Mouse (Mus musculus) thymus, adult 2 months (tissue): ENCODE data around the gene Lin37. TPM values are rescaled to one million over a fixed set of nuclear protein-coding genes. Genes with fewer than 3 reads are reported as not detected.

ENCODE experiments used
- DNase-seq: peaks from one replicate; pipeline ENCODE4 v3.0.0; 2021
- H3K27ac ChIP-seq: fragments of 200-500 bp; 2 replicates; pipeline ENCODE4 v1.5.1; 2012; ENCODE audit warnings: low read length, control low read depth; ENCODE audit not compliant: control insufficient read depth, insufficient read depth
- H3K27me3 ChIP-seq: fragments of 200-500 bp; 2 replicates; pipeline ENCODE4 v1.6.1; 2012; ENCODE audit warnings: mild to moderate bottlenecking, low read length, moderate library complexity, mixed read lengths; ENCODE audit not compliant: control insufficient read depth, insufficient read depth
- H3K36me3 ChIP-seq: fragments of 200-500 bp; 2 replicates; pipeline ENCODE4 v1.6.1; 2012; ENCODE audit warnings: mild to moderate bottlenecking, low read length, moderate library complexity; ENCODE audit not compliant: control insufficient read depth, insufficient read depth
- H3K4me1 ChIP-seq: fragments of 200-500 bp; replicated peaks from 2 replicates; pipeline ENCODE4 v1.6.1; 2012; ENCODE audit warnings: low read length; ENCODE audit not compliant: control insufficient read depth, insufficient read depth
- H3K4me3 ChIP-seq: fragments of 200-500 bp; 2 replicates; pipeline ENCODE4 v1.5.1; 2012; ENCODE audit warnings: mild to moderate bottlenecking, low read length, control low read depth, moderate library complexity; ENCODE audit not compliant: control insufficient read depth, insufficient read depth
- CTCF ChIP-seq: fragments of 200-500 bp; IDR thresholded peaks from 2 replicates; pipeline ENCODE4 v1.5.1; 2012; ENCODE audit warnings: mild to moderate bottlenecking, control low read depth, low read length, moderate library complexity, borderline replicate concordance; ENCODE audit not compliant: control insufficient read depth, poor library complexity, insufficient read depth; ENCODE audit errors: extremely low read depth
- POLR2A ChIP-seq: fragments of 200-500 bp; IDR thresholded peaks from 2 replicates; pipeline ENCODE4 v1.6.1; 2012; ENCODE audit warnings: mild to moderate bottlenecking, low read length, control low read depth, moderate library complexity; ENCODE audit not compliant: control insufficient read depth, poor library complexity, insufficient read depth; ENCODE audit errors: extremely low read depth
- WGBS: fragments of 180-500 bp; shearing (Covaris S2); methylation state at CpG from one replicate; pipeline ENCODE4 v1.1.7; 2018; 5-methylcytosine and 5-hydroxymethylcytosine counted together
- polyA plus RNA-seq: library from polyadenylated mRNA; depleted of rRNA; stranded (reverse); fragments of >200 nt; gene quantifications from 2 replicates; pipeline ENCODE4 v1.2.3, GENCODE M21; 2012

The Lin37 gene
- polyA plus RNA-seq, 1 experiment, result 78.6 TPM

- WGBS, result 97% methylated on average over 1 of the region's 1 CpGs
- no peak overlapping the region for H3K4me3 ChIP-seq
- peaks cover 13% of the 10 kb centered on the region for H3K36me3 ChIP-seq
- TF ChIP-seq CTCF (no peak), POLR2A (no peak)
- DNase-seq, result no peak
- no peaks in the 10 kb centered on the region for H3K27me3 ChIP-seq
- no peak overlapping the region for H3K27ac ChIP-seq
- peaks cover 11% of the 10 kb centered on the region for H3K4me1 ChIP-seq
Observed at GRCm38 (mm10) chr7:30550603-30551002, 9.0 kb downstream of the Lin37 start.

- no peak overlapping the region for H3K4me3 ChIP-seq
- 89% methylated on average over 2 of the region's 2 CpGs for WGBS
- TF ChIP-seq CTCF, result no peak
- no peak for TF ChIP-seq POLR2A
- no peak for DNase-seq
- no peak overlapping the region for H3K27ac ChIP-seq
- H3K4me1 ChIP-seq, result peaks cover 11% of the 10 kb centered on the region
- no peaks in the 10 kb centered on the region for H3K27me3 ChIP-seq
- peaks cover 5% of the 10 kb centered on the region for H3K36me3 ChIP-seq
Observed at GRCm38 (mm10) chr7:30549880-30550279, 9.8 kb downstream of the Lin37 start.

- no peak for TF ChIP-seq POLR2A
- TF ChIP-seq CTCF, result no peak
- Histone ChIP-seq H3K36me3 (peaks cover 5% of the 10 kb centered on the region), H3K4me3 (no peak overlapping the region), H3K27ac (no peak overlapping the region), H3K27me3 (no peaks in the 10 kb centered on the region), H3K4me1 (no peaks in the 10 kb centered on the region)
- no peak for DNase-seq
- 96% methylated on average over 2 of the region's 2 CpGs for WGBS
Observed at GRCm38 (mm10) chr7:30544327-30544726, 15.3 kb downstream of the Lin37 start.

GRCm38 (mm10) chr7:30540572-30540971, 19.1 kb downstream of the Lin37 start:
- no peak overlapping the region for H3K27ac ChIP-seq
- H3K36me3 ChIP-seq, result no peaks in the 10 kb centered on the region
- 99% methylated on average over 7 of the region's 7 CpGs for WGBS
- H3K4me1 ChIP-seq, result peaks cover 1% of the 10 kb centered on the region; the same call in 1 of the 2 replicates
- H3K27me3 ChIP-seq, result no peaks in the 10 kb centered on the region
- TF ChIP-seq CTCF (no peak), POLR2A (no peak)
- no peak overlapping the region for H3K4me3 ChIP-seq
- no peak for DNase-seq

GRCm38 (mm10) chr7:30534633-30535577, 24.7 kb downstream of the Lin37 start, which contains the start of gene Arhgap33:
TSS of gene Arhgap33 (minus strand) at chr7:30535060.
- peak within 1 kb of the TSS; percentile 80 for H3K4me3 ChIP-seq
- no peaks in the 10 kb centered on the region for H3K27me3 ChIP-seq
- under 1% methylated on average over 71 of the region's 84 CpGs for WGBS
- 0 out of 2 replicates have a peak, but pooled peaks have one; percentile 15 for TF ChIP-seq POLR2A
- TF ChIP-seq CTCF, result 0 out of 2 replicates have a peak, but pooled peaks have one; percentile 20
- no peak within 1 kb of the TSS for H3K27ac ChIP-seq
- H3K36me3 ChIP-seq, result peaks cover 13% of the 10 kb centered on the region
- peaks cover 12% of the 10 kb centered on the region for H3K4me1 ChIP-seq
- DNase-seq, result peak; percentile 96

GRCm38 (mm10) chr7:30533941-30534632, 25.6 kb downstream of the Lin37 start:
- peak; percentile 22 for DNase-seq
- no peak overlapping the region for H3K27ac ChIP-seq
- no peaks in the 10 kb centered on the region for H3K27me3 ChIP-seq
- 38% methylated on average over 26 of the region's 26 CpGs for WGBS
- H3K4me3 ChIP-seq, result peak overlapping the region; percentile 80
- peaks cover 20% of the 10 kb centered on the region for H3K36me3 ChIP-seq
- TF ChIP-seq POLR2A (no peak), CTCF (peak; percentile 25; the same call in 1 of the 2 replicates)
- peaks cover 12% of the 10 kb centered on the region for H3K4me1 ChIP-seq
